Mouse (Mus musculus) intestine, postnatal 0 days (tissue): ENCODE measurements around the gene 1300017J02Rik. TPM values are rescaled to one million over a fixed set of nuclear protein-coding genes. Genes with fewer than 3 reads are reported as not detected.

Source experiments
- ATAC-seq: fragments of 200-750 bp; cut with Nextera tagmentation; 2 replicates; pipeline ENCODE4 v1.8.0; 2017; ENCODE audit warnings: mild to moderate bottlenecking, moderate TSS enrichment, moderate library complexity
- H3K27ac ChIP-seq: fragments of 300-500 bp; sonication (generic); 2 replicates; pipeline ENCODE4 v1.5.1; 2014; ENCODE audit warnings: mild to moderate bottlenecking, low read depth, low read length, moderate library complexity
- H3K27me3 ChIP-seq: fragments of 300-500 bp; sonication (generic); replicated peaks from 2 replicates; pipeline ENCODE4 v1.6.1; 2014; ENCODE audit warnings: low read length, mixed read lengths; ENCODE audit not compliant: control insufficient read depth, insufficient read depth
- H3K36me3 ChIP-seq: fragments of 300-500 bp; sonication (generic); 2 replicates; pipeline ENCODE4 v1.6.1; 2014; ENCODE audit warnings: mild to moderate bottlenecking, moderate library complexity; ENCODE audit not compliant: control insufficient read depth, insufficient read depth
- H3K4me1 ChIP-seq: fragments of 300-500 bp; sonication (generic); replicated peaks from 2 replicates; pipeline ENCODE4 v1.6.1; 2014; ENCODE audit warnings: antibody characterized with exemption, low read length, mixed read lengths; ENCODE audit not compliant: control insufficient read depth, insufficient read depth
- H3K4me2 ChIP-seq: fragments of 300-500 bp; sonication (generic); replicated peaks from 2 replicates; pipeline ENCODE4 v1.6.1; 2014; ENCODE audit warnings: low read depth, mild to moderate bottlenecking, moderate library complexity
- H3K4me3 ChIP-seq: fragments of 300-500 bp; sonication (generic); 2 replicates; pipeline ENCODE4 v1.5.1; 2014; ENCODE audit warnings: low read depth, low read length
- H3K9ac ChIP-seq: fragments of 300-500 bp; sonication (generic); 2 replicates; pipeline ENCODE4 v1.6.1; 2014; ENCODE audit warnings: mild to moderate bottlenecking, low read depth, low read length
- H3K9me3 ChIP-seq: fragments of 300-500 bp; sonication (generic); 2 replicates; pipeline ENCODE4 v1.6.1; 2016; ENCODE audit warnings: mixed run types; ENCODE audit not compliant: control insufficient read depth
- CTCF ChIP-seq: sonication (generic); IDR thresholded peaks from 2 replicates; pipeline ENCODE4 v1.5.1; 2016; ENCODE audit warnings: low read depth, mild to moderate bottlenecking, control low read depth, antibody characterized with exemption, moderate library complexity
- WGBS: fragments of 180-500 bp; shearing (Covaris S2); extraction: QIAGEN DNeasy Blood & Tissue Kit; methylation state at CpG from one replicate; pipeline ENCODE4 v1.1.7; 2014; 5-methylcytosine and 5-hydroxymethylcytosine counted together
- polyA plus RNA-seq: library from polyadenylated mRNA; unstranded; fragments of >200 nt; fragmentation: Nextera tagmentation; extraction: Ambion mirVana; gene quantifications from 2 replicates; pipeline ENCODE4 v1.2.1, GENCODE M21; 2015

1300017J02Rik gene
- polyA plus RNA-seq, 1 experiment from 2014 or later, result 3.8 TPM

DNA sequence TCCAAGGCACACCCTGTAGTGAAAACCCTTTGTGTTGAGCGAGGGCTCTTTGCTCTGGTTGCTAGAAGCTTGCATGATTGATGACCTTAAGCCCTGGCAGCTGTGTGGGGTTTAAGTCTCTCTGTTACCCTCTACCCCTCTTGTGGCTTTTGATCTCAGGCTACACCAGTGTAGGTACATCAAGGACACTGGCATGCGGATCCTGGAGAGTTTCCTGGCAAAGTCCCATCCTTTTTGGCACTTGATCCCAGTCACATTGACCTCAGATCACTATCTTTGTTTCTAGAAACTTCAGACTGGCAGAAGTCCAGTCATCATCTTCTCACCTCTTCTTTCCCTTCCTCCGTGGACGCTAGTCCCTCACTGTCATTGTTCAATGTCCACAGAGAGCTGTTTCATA is 56.3 kb downstream of the 1300017J02Rik start:
- 56% methylated on average over 4 of the region's 4 CpGs for WGBS
- no peak overlapping the region for H3K9ac ChIP-seq
- H3K4me1 ChIP-seq, result no peaks in the 10 kb centered on the region
- TF ChIP-seq CTCF, result no peak
- no peaks in the 10 kb centered on the region for H3K36me3 ChIP-seq
- H3K27ac ChIP-seq, result no peak overlapping the region
- no peak overlapping the region for H3K4me3 ChIP-seq
- no peak overlapping the region for H3K4me2 ChIP-seq
- H3K9me3 ChIP-seq, result no peaks in the 10 kb centered on the region
- no peaks in the 10 kb centered on the region for H3K27me3 ChIP-seq
- no peak for ATAC-seq

DNA sequence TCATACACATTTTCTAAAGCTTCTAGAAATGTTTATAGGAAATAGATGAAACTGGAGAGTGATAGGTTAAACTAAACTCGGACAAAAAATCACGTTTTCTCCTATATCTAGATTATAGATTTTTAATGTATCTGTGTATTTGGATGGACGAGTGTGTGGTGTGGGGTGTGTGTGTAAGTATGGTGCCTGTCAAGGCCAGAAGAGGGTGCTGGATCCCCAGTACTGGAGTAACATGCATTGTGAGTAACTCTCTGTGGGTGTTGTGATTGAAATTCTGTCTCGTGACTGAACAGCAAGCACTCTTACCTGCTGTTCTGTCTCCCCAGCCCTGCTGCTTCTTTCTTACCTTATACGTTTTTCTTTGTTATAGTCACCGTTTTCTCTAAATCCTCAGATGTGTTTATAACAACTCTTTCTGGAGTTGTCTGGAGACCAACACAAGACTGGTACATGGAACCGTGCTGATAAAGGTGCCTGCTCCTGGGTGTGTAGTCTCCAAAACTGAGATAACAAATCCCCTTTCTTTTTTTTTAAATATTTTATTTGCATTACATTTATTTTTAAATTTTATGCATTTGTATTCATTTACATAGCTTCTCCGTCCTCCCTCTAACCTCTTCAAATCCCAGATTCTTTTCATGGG is 58.2 kb downstream of the 1300017J02Rik start:
- H3K9me3 ChIP-seq, result no peaks in the 10 kb centered on the region
- H3K27ac ChIP-seq, result no peak overlapping the region
- no peaks in the 10 kb centered on the region for H3K36me3 ChIP-seq
- peak; percentile 30; the same call in 1 of the 2 replicates for TF ChIP-seq CTCF
- no peak overlapping the region for H3K4me3 ChIP-seq
- no peaks in the 10 kb centered on the region; the same call in 1 of the 2 replicates for H3K4me1 ChIP-seq
- H3K4me2 ChIP-seq, result no peak overlapping the region
- ATAC-seq, result no peak
- 77% methylated on average over 8 of the region's 8 CpGs for WGBS
- H3K27me3 ChIP-seq, result no peaks in the 10 kb centered on the region
- H3K9ac ChIP-seq, result no peak overlapping the region

DNA sequence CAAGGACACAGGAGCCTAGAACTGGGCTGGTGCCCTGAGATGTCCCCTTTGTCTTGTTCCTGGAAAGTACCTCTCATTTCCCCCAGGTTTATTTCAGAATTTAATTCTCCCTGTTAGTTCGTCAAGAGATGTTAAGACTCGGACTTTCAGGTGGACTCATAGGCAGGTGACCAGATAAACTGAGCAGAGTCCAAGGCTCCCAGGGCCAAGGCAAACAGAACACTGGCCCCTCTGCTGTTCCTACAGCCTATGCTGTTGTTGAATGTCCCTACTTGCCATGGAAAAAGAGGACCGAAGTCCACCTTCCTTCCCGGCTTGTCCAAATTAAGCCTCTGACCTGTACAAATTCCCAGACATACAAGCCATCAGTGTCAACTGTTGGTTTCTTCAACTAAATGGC is 61.2 kb downstream of the 1300017J02Rik start:
- Histone ChIP-seq H3K4me2 (no peak overlapping the region), H3K4me3 (no peak overlapping the region), H3K4me1 (no peaks in the 10 kb centered on the region; the same call in 1 of the 2 replicates), H3K9me3 (no peaks in the 10 kb centered on the region), H3K9ac (no peak overlapping the region), H3K36me3 (no peaks in the 10 kb centered on the region), H3K27me3 (no peaks in the 10 kb centered on the region), H3K27ac (no peak overlapping the region)
- WGBS, result 55% methylated on average over 4 of the region's 4 CpGs
- TF ChIP-seq CTCF, result no peak
- ATAC-seq, result peak; percentile 57; the same call in 1 of the 2 replicates

DNA sequence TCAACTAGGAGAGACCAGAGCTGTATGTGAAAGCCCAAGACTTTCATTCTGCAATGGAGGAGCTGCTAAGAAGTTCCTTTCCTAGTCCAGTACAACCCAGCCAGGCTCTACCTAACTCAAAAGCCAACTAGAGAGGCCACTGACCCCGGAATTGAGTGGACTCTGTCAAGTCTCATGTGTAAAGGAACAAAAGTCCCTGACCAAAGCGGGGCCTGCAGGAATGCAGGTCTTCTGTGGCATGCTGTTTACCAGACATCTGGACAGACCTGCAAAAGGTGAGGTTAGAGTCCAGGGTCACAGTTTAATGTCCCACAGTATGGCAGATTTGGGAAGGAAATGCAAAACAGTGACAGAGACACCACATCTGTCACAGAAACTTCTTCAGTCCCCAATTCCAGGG is 63.7 kb downstream of the 1300017J02Rik start:
- H3K4me2 ChIP-seq, result no peak overlapping the region
- 76% methylated on average over 2 of the region's 2 CpGs for WGBS
- H3K36me3 ChIP-seq, result no peaks in the 10 kb centered on the region
- H3K27ac ChIP-seq, result no peak overlapping the region
- no peak overlapping the region for H3K4me3 ChIP-seq
- no peak for ATAC-seq
- H3K27me3 ChIP-seq, result no peaks in the 10 kb centered on the region
- H3K9ac ChIP-seq, result no peak overlapping the region
- H3K9me3 ChIP-seq, result no peaks in the 10 kb centered on the region
- H3K4me1 ChIP-seq, result no peaks in the 10 kb centered on the region; the same call in 1 of the 2 replicates
- TF ChIP-seq CTCF, result no peak

DNA sequence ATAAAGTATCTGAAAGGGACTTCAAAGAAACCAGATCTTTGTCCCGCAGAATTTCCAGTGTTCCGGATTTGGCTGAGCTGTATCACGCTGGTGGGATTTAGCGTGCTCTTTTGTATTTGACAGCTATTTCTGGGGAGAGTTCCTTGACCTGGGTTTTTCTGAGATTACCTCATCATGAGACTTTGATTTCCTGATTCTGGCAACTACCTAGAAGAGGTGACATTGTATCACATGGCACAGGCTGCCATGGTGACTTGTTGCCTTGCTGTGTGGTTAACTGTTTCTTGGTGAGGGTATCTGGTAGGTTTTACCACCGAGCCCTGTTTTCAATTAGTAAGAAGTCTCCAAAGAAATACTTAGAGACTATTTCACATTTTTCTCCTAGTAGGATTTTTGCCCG is 65.4 kb downstream of the 1300017J02Rik start:
- H3K4me3 ChIP-seq, result no peak overlapping the region
- H3K4me1 ChIP-seq, result peaks cover 5% of the 10 kb centered on the region
- H3K27me3 ChIP-seq, result no peaks in the 10 kb centered on the region
- no peaks in the 10 kb centered on the region for H3K36me3 ChIP-seq
- no peak overlapping the region for H3K27ac ChIP-seq
- no peaks in the 10 kb centered on the region for H3K9me3 ChIP-seq
- 87% methylated on average over 6 of the region's 6 CpGs for WGBS
- no peak for ATAC-seq
- H3K4me2 ChIP-seq, result no peak overlapping the region
- no peak for TF ChIP-seq CTCF
- H3K9ac ChIP-seq, result no peak overlapping the region

DNA sequence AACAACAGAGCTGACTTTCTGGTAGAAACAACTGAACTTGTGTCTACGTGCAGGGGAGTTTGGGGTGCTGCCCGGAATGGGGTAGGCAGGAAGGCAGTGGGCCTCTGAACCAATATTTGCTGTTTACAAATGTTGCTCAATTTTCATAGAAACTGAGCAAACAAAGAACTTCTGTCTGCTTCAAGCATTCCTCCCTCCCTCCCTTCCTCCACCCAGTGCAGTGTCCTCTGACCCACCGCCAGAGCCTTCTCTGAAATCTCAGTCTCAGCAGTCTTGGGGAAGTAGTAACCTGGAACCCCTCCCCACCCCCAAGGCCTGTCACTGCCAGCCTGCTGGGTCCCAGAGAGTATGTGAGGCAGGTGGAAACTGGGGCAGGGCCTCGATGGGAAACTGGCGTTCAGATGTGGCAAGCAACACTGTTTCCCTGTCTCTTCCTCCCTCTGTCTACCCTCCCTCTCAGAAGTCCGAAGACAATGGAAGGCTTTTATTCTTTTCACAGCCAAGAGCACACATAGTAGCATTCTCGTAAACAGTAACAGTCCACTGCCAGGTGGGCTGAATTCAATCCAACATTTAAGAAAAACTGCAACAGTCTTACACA is 70.2 kb downstream of the 1300017J02Rik start:
- no peak for TF ChIP-seq CTCF
- WGBS, result 37% methylated on average over 7 of the region's 7 CpGs
- ATAC-seq, result peak; percentile 20; the same call in 1 of the 2 replicates
- Histone ChIP-seq H3K27ac (no peak overlapping the region), H3K9me3 (no peaks in the 10 kb centered on the region), H3K4me2 (no peak overlapping the region), H3K36me3 (no peaks in the 10 kb centered on the region), H3K4me1 (peaks cover 6% of the 10 kb centered on the region; the same call in 1 of the 2 replicates), H3K27me3 (no peaks in the 10 kb centered on the region), H3K9ac (no peak overlapping the region), H3K4me3 (no peak overlapping the region)
